Mouse (Mus musculus) hindbrain, postnatal 0 days (tissue): Measurements from ENCODE around the gene Cmtr1. TPM values are rescaled to one million over a fixed set of nuclear protein-coding genes. Genes with fewer than 3 reads are reported as not detected.
A peak's percentile ranks its signal among the peaks of the same experiment; 100 is the strongest.

ENCODE experiments used
- ATAC-seq: fragments of 200-750 bp; cut with Nextera tagmentation; 2 replicates; pipeline ENCODE4 v1.8.0; 2017; ENCODE audit warnings: mild to moderate bottlenecking, moderate TSS enrichment, moderate library complexity
- DNase-seq: peaks from one replicate; pipeline ENCODE4 v3.0.0-alpha.2; 2015; ENCODE audit warnings: low spot score
- H3K27ac ChIP-seq: fragments of 300-500 bp; sonication (generic); 2 replicates; pipeline ENCODE4 v1.5.1; 2014; ENCODE audit warnings: mild to moderate bottlenecking
- H3K27me3 ChIP-seq: fragments of 300-500 bp; sonication (generic); 2 replicates; pipeline ENCODE4 v1.6.1; 2014; ENCODE audit warnings: low read length, mixed read lengths; ENCODE audit not compliant: insufficient read depth
- H3K36me3 ChIP-seq: fragments of 300-500 bp; sonication (generic); 2 replicates; pipeline ENCODE4 v1.6.1; 2014; ENCODE audit warnings: low read length, mixed read lengths; ENCODE audit not compliant: insufficient read depth
- H3K4me1 ChIP-seq: fragments of 300-500 bp; sonication (generic); 2 replicates; pipeline ENCODE4 v1.6.1; 2014; ENCODE audit warnings: antibody characterized with exemption, low read length, mixed read lengths; ENCODE audit not compliant: insufficient read depth
- H3K4me2 ChIP-seq: fragments of 300-500 bp; sonication (generic); 2 replicates; pipeline ENCODE4 v1.6.1; 2014; ENCODE audit warnings: low read depth, mild to moderate bottlenecking, low read length, moderate library complexity, mixed read lengths
- H3K4me3 ChIP-seq: fragments of 300-500 bp; sonication (generic); 2 replicates; pipeline ENCODE4 v1.5.1; 2014; ENCODE audit warnings: low read length
- H3K9ac ChIP-seq: fragments of 300-500 bp; sonication (generic); replicated peaks from 2 replicates; pipeline ENCODE4 v1.6.1; 2014; ENCODE audit warnings: mild to moderate bottlenecking, low read length, moderate library complexity, mixed read lengths
- H3K9me3 ChIP-seq: fragments of 300-500 bp; sonication (generic); 2 replicates; pipeline ENCODE4 v1.6.1; 2016; ENCODE audit warnings: low read length, mixed read lengths
- CTCF ChIP-seq: IDR thresholded peaks from 2 replicates; pipeline ENCODE4 v1.5.1; 2016; ENCODE audit warnings: antibody characterized with exemption, control low read depth, low read depth
- WGBS: fragments of 180-500 bp; shearing (Covaris S2); extraction: QIAGEN DNeasy Blood & Tissue Kit; methylation state at CpG from one replicate; pipeline ENCODE4 v1.1.7; 2014; 5-methylcytosine and 5-hydroxymethylcytosine counted together
- polyA plus RNA-seq: library from polyadenylated mRNA; unstranded; fragments of >200 nt; fragmentation: Nextera tagmentation; extraction: Ambion mirVana; gene quantifications from 2 replicates; pipeline ENCODE4 v1.2.1, GENCODE M21; 2015
- total RNA-seq: library from RNA; depleted of rRNA; stranded (reverse); fragments of >200 nt; gene quantifications from 2 replicates; pipeline ENCODE4 v1.2.3, GENCODE M21; 2014

Gene Cmtr1
- total and polyA plus RNA-seq, 2 experiments from 2014 or later: 71.5 to 116 TPM

DNA sequence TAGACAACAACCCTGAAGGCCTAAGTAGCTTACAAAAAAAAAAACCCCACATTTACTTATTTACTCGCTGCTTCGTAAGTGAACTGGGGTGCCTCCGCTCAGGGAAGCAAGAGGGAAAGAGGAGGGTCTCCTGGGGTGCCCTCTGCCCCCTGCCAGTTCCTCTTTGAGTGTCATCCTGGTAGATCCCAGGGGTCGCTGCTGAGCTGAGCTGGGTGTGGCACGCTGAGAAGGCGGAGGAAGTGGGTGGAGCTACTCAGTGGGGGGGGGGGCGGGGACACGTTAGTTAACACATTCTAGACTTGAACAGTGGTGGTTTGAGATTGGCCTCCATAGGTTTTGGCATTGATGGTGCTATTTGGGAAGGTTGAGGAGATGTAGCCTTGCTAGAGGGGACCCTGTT lies 67.7 kb downstream of the Cmtr1 start:
- H3K36me3 ChIP-seq: no peaks in the 10 kb centered on the region
- no peak overlapping the region for H3K9ac ChIP-seq
- no peaks in the 10 kb centered on the region for H3K9me3 ChIP-seq
- DNase-seq (no peak), ATAC-seq (no peak)
- 60% methylated on average over 8 of the region's 8 CpGs for WGBS
- no peaks in the 10 kb centered on the region for H3K27me3 ChIP-seq
- H3K4me3 ChIP-seq: no peak overlapping the region
- H3K27ac ChIP-seq: no peak overlapping the region
- H3K4me2 ChIP-seq: no peak overlapping the region
- H3K4me1 ChIP-seq: peaks cover 15% of the 10 kb centered on the region; the same call in 1 of the 2 replicates
- TF ChIP-seq CTCF: no peak

DNA sequence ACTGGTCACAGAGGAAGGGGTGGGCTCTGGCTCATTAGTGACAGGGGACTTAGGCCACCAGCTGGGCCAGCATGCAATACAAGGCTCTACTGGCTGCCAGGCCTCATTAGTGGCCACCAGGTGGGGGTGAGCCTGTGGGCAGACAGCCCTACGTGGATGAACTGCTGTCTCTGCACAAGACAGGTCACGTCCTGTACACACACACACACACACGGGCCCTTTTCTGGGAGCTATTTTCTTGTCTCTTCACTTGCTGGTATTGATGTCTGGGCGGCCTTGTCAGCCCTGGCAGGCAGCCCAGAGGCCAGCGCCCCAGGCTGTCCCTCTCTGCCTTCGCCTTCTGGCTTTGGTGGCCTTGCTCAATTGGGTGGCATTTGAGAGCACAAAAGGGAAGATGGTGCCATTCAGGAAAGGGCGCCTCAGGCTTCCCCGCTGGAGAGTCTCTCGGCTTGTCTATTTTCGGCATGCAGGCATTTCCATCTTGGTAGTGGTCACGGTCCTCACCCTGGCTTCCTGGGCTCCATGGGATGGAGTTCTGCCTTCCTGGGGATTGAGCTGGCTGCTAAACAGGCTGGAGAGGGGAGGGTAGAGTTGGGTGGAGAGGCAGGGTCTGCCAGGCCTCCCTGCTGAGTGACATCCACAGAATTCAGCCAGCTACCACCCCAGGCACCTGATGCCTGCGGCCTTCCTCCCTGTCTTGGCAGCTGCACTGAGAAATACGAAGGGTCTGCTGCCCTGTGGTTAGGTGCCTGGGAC lies 70.3 kb downstream of the Cmtr1 start:
- ATAC-seq (peak; percentile 62), DNase-seq (peak; percentile 70)
- Histone ChIP-seq H3K4me3 (no peak overlapping the region), H3K4me2 (no peak overlapping the region; the same call in 1 of the 2 replicates), H3K9me3 (no peaks in the 10 kb centered on the region), H3K4me1 (peaks cover 15% of the 10 kb centered on the region; the same call in 1 of the 2 replicates), H3K27me3 (no peaks in the 10 kb centered on the region), H3K36me3 (no peaks in the 10 kb centered on the region), H3K9ac (no peak overlapping the region), H3K27ac (peak overlapping the region; percentile 55)
- 22% methylated on average over 13 of the region's 13 CpGs for WGBS
- peak; percentile 43 for TF ChIP-seq CTCF

DNA sequence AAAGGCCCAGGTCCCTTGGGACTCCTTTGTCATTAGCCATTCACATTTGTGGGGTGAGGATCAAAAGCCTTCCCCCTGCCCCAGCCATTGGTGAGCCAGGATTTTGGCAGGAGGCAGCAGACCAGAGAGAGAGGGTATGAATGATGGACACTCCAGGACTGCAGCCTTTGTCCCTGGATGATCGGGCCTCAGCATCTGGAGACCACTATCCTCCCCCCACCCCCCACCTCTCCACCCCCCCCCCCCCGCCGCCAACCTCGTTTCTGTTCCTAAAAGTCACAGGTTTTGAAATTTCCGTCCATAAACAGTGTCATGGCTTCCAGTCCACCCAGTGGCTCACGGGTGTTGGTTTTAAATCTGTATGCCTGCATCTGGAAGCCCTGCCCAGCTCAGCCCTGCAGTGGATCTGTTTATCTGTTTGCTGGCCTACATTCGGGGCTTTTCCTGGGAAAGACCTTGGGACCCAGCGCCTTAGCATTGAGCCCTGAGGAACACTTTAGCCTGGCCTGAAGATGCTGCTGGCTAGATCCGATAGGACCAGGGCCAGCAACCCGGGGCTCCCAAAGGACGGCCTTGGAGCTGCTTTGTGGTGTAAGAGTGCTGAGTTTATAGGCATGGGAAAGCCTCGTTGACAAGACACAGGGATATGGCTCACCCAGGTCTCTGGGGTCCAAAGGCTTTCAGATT lies 71.0 kb downstream of the Cmtr1 start:
- Histone ChIP-seq H3K27ac (peak overlapping the region; percentile 55), H3K4me3 (no peak overlapping the region), H3K27me3 (no peaks in the 10 kb centered on the region), H3K36me3 (no peaks in the 10 kb centered on the region), H3K9me3 (no peaks in the 10 kb centered on the region), H3K9ac (no peak overlapping the region), H3K4me2 (no peak overlapping the region), H3K4me1 (peaks cover 21% of the 10 kb centered on the region; the same call in 1 of the 2 replicates)
- DNase-seq (peak; percentile 54), ATAC-seq (peak; percentile 21; the same call in 1 of the 2 replicates)
- 27% methylated on average over 12 of the region's 12 CpGs for WGBS
- no peak for TF ChIP-seq CTCF

DNA sequence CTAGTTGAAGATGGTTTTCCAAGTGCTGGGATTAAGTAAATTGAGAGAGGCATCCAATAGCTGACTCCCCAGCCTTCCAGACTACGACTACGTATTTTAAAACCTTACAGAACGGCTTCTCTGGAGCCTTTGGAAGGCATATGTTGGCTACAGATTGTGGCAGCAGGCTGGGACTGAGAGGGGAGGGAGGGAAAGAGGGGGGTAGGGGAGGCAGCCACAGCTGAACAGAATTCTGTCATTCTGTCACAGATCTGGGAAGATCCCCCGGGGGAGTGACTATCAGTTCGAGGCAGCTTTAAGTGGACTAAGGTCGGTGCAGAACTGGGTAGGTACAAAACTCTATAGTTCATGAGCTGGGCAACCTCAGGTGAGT lies 71.5 kb downstream of the Cmtr1 start:
- Histone ChIP-seq H3K4me2 (no peak overlapping the region), H3K4me1 (peaks cover 22% of the 10 kb centered on the region; the same call in 1 of the 2 replicates), H3K36me3 (no peaks in the 10 kb centered on the region), H3K27me3 (no peaks in the 10 kb centered on the region), H3K27ac (peak overlapping the region; percentile 55; the same call in 1 of the 2 replicates), H3K9ac (no peak overlapping the region), H3K4me3 (no peak overlapping the region), H3K9me3 (no peaks in the 10 kb centered on the region)
- DNase-seq: peak; percentile 46
- no peak for TF ChIP-seq CTCF
- no peak for ATAC-seq
- WGBS: 42% methylated on average over 6 of the region's 6 CpGs

DNA sequence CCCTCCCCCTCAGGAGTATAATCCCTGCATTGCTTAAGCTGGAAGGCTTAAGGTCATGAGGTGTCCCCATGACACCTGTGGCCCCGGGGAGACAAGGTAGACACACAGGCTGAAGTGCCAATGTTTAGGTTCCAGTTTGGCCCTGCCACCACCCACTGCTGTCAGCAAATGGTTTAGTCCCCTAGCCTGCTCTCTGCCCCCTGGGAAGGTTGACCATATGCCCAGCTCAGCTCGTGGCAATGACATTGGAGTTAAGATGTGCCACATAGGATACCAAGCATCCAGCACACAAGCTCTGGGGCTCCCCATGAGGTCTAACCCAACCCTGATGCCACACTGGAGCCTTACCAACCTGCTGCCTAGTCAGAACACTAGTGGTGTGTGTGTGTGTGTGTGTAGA lies 72.1 kb downstream of the Cmtr1 start:
- Histone ChIP-seq H3K27me3 (no peaks in the 10 kb centered on the region), H3K4me3 (no peak overlapping the region), H3K9me3 (no peaks in the 10 kb centered on the region), H3K9ac (no peak overlapping the region), H3K4me1 (peaks cover 22% of the 10 kb centered on the region; the same call in 1 of the 2 replicates), H3K36me3 (no peaks in the 10 kb centered on the region), H3K27ac (no peak overlapping the region), H3K4me2 (no peak overlapping the region)
- TF ChIP-seq CTCF: no peak
- DNase-seq (no peak), ATAC-seq (no peak)
- WGBS: 68% methylated on average over 2 of the region's 2 CpGs

DNA sequence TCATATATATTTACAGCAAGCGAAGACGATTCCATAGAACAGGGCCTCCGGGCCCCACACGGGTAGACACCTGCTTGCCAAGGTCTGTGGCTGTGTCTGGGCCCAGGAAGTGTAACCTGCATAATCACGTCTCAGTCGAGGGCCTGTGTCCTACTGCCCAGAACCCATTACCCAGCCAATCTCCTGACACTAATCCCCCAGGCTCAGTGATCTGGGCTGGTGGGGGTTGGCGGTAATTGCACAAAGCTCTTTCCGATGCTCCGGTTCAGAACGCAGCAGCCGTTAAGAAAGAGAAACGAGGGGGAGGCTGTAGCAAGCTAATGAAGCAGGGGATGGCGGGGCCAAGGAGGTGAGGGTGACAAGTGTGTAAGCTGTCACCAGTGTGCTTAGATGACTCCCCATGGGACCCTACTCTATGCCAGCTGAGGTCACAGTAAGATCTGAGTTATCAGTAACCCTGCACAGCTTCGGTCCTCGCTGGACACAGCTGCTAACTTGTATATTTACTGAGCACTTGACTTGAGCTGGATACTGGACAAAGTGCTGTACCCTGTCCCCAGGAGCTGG lies 76.1 kb downstream of the Cmtr1 start:
- 33% methylated on average over 15 of the region's 15 CpGs for WGBS
- TF ChIP-seq CTCF: no peak
- H3K4me1 ChIP-seq: peaks cover 18% of the 10 kb centered on the region
- DNase-seq: peak; percentile 39
- H3K9ac ChIP-seq: no peak overlapping the region
- no peak overlapping the region for H3K4me3 ChIP-seq
- 0 out of 2 replicates have a peak overlapping the region, but pooled peaks have one; percentile 34 for H3K27ac ChIP-seq
- no peak overlapping the region for H3K4me2 ChIP-seq
- no peaks in the 10 kb centered on the region for H3K27me3 ChIP-seq
- no peaks in the 10 kb centered on the region for H3K9me3 ChIP-seq
- no peak for ATAC-seq
- no peaks in the 10 kb centered on the region for H3K36me3 ChIP-seq
